In the genomic region with DNA sequence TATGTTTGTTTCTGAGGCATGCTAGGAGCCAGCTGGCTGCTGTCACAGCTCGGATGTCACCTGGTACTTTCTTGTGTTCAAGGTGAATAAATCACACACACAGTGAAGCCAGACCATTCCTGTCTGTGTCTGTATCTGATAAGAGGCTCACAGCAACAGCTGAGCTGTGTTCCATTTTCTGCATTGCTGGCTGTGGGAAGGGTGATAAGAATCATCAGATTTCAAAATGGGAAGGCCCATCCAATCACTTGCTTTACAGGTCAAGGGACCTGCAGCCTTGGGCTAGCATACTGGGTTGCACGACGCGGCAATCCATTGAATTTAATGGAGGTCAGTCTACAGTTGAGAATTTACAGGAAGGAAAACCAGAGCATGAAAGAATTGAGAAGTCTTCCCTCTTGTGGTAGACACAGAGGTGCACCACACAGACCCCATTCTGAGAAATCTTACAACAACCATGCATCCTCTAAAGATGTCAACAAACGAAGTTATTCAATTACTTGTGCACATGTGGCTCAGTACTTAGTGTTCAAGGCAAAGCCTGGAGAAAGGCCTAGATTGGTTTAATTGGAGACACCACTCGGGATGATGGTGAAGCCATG, we compare ENCODE assay signal across 19 mouse cellular contexts.
A peak's percentile ranks its signal among the peaks of the same experiment; 100 is the strongest.
DNase-seq lines count a peak whose midpoint lies in the region; ATAC-seq and TF ChIP-seq lines count a peak whose summit lies in the region.
"Had no signal": no experiment of that assay in that cellular context is flagged by ENCODE, and none has a peak within 500 bp of the region (broad histone marks: within the 10 kb centered on the region; RNA-seq: fewer than 3 reads in every experiment).

No protein-coding gene starts in this region.

- H3K27ac ChIP-seq in heart, adult 2 months = no peak overlapping the region
- no peak overlapping the region for H3K27ac ChIP-seq in lung, embryonic 14.5 days (ENCODE audit: low read depth)
- no peak overlapping the region for H3K27ac ChIP-seq in kidney, embryonic 16.5 days (ENCODE audit: low read length)
- H3K27ac ChIP-seq: heart, embryonic 13.5 days; hindbrain, embryonic 12.5 days; limb, embryonic 12.5 days had no signal

- TF ChIP-seq CTCF in heart, adult 2 months (IDR thresholded peaks at IDR 0.05) = peak; percentile 42
- TF ChIP-seq CTCF in lung, embryonic 14.5 days (IDR thresholded peaks at IDR 0.05; ENCODE audit: low read depth) = peak; percentile 49

- H3K9me3 ChIP-seq in lung, embryonic 14.5 days (ENCODE audit: low read depth, low read length) = no peaks in the 10 kb centered on the region
- H3K9me3 ChIP-seq in kidney, embryonic 16.5 days (ENCODE audit: low read length) = no peaks in the 10 kb centered on the region
- H3K9me3 ChIP-seq: heart, embryonic 13.5 days; hindbrain, embryonic 12.5 days; limb, embryonic 12.5 days; megakaryocyte, embryonic 14.5 days had no signal

- intact Hi-C loops in heart, adult 2 months (cut with DNase I) = no loop called here
- intact Hi-C loops in heart, postnatal 36 days (cut with DNase I) = no loop called here

- H3K27me3 ChIP-seq in heart, adult 2 months (ENCODE audit: control insufficient read depth, insufficient read depth, low read length) = no peaks in the 10 kb centered on the region
- H3K27me3 ChIP-seq in lung, embryonic 14.5 days (ENCODE audit: insufficient read depth, low read length) = no peaks in the 10 kb centered on the region
- H3K27me3 ChIP-seq in kidney, embryonic 16.5 days (ENCODE audit: insufficient read depth, low read length) = no peaks in the 10 kb centered on the region
- H3K27me3 ChIP-seq: hindbrain, embryonic 12.5 days; limb, embryonic 12.5 days had no signal

- no peak overlapping the region for H3K4me3 ChIP-seq in heart, adult 2 months
- H3K4me3 ChIP-seq in lung, embryonic 14.5 days (ENCODE audit: low read depth, low read length) = no peak overlapping the region
- no peak overlapping the region for H3K4me3 ChIP-seq in kidney, embryonic 16.5 days (ENCODE audit: low read length)
- H3K4me3 ChIP-seq: heart, embryonic 13.5 days; hindbrain, embryonic 12.5 days; limb, embryonic 12.5 days; megakaryocyte, embryonic 14.5 days had no signal

- TF ChIP-seq POLR2A in heart, adult 2 months (IDR thresholded peaks at IDR 0.05; ENCODE audit: insufficient read depth, low read depth, low read length) = no peak

- no peak for ATAC-seq in lung, embryonic 14.5 days (ENCODE audit: insufficient read depth)
- ATAC-seq in kidney, embryonic 16.5 days (ENCODE audit: low FRiP score, low TSS enrichment) = peak; percentile 75
- ATAC-seq: activated CD4-positive, CD25-positive, alpha-beta regulatory T cell, adult 4 months; forebrain, embryonic 14.5 days had no signal

- DNase-seq in heart, adult 2 months = no peak
- no peak for DNase-seq in heart, postnatal 36 days
- DNase-seq in lung, embryonic 14.5 days = peak; percentile 45
- DNase-seq in lung, postnatal 10 days = no peak
- DNase-seq in brain, adult 2 months (ENCODE audit: low read depth, low spot score) = peak; percentile 18
- DNase-seq in cerebellum, postnatal 25 days = no peak
- DNase-seq in ovary, postnatal 14 days (ENCODE audit: low spot score) = no peak
- DNase-seq: cerebellum, postnatal 14 days; gastrocnemius, postnatal 14 days; layer of hippocampus, postnatal 36 days; right cerebral cortex, postnatal 4 days; thymus, postnatal 14 days had no signal

- no peak overlapping the region for H3K9ac ChIP-seq in heart, adult 2 months (ENCODE audit: low read depth, low read length)
- no peak overlapping the region for H3K9ac ChIP-seq in lung, embryonic 14.5 days
- H3K9ac ChIP-seq in kidney, embryonic 16.5 days (replicated peaks; ENCODE audit: low read length) = no peak overlapping the region
- H3K9ac ChIP-seq: heart, embryonic 13.5 days; hindbrain, embryonic 12.5 days; limb, embryonic 12.5 days had no signal

- no peak for TF ChIP-seq EP300 in heart, adult 2 months (IDR thresholded peaks at IDR 0.05; ENCODE audit: insufficient read depth, low read depth, low read length)

- WGBS in heart, adult 2 months = 76% methylated on average over 6 of the region's 6 CpGs
- WGBS in lung, embryonic 14.5 days = 58% methylated on average over 6 of the region's 6 CpGs
- whole genome bisulfite sequencing in kidney, embryonic 16.5 days = 31% methylated on average over 6 of the region's 6 CpGs

- H3K36me3 ChIP-seq in heart, adult 2 months (ENCODE audit: control insufficient read depth, insufficient read depth, low read length) = no peaks in the 10 kb centered on the region
- H3K36me3 ChIP-seq in lung, embryonic 14.5 days (ENCODE audit: insufficient read depth) = no peaks in the 10 kb centered on the region
- H3K36me3 ChIP-seq in kidney, embryonic 16.5 days (ENCODE audit: insufficient read depth, low read length) = no peaks in the 10 kb centered on the region
- H3K36me3 ChIP-seq: heart, embryonic 13.5 days; hindbrain, embryonic 12.5 days; limb, embryonic 12.5 days had no signal

- H3K4me1 ChIP-seq in heart, adult 2 months (ENCODE audit: control insufficient read depth, insufficient read depth, low read length) = no peaks in the 10 kb centered on the region
- no peaks in the 10 kb centered on the region for H3K4me1 ChIP-seq in lung, embryonic 14.5 days (ENCODE audit: insufficient read depth)
- 0 out of 2 replicates have a peak, but pooled peaks cover 3% of the 10 kb centered on the region for H3K4me1 ChIP-seq in kidney, embryonic 16.5 days (ENCODE audit: insufficient read depth, low read length)
- H3K4me1 ChIP-seq: hindbrain, embryonic 12.5 days; limb, embryonic 12.5 days; megakaryocyte, embryonic 14.5 days had no signal

- no peaks in the 10 kb centered on the region for H3K79me2 ChIP-seq in heart, adult 2 months (replicated peaks; ENCODE audit: control insufficient read depth, insufficient read depth, low read length)

- H3K4me2 ChIP-seq in lung, embryonic 14.5 days = no peak overlapping the region
- H3K4me2 ChIP-seq in kidney, embryonic 16.5 days (replicated peaks; ENCODE audit: low read depth, low read length) = no peak overlapping the region
- H3K4me2 ChIP-seq: heart, embryonic 13.5 days; hindbrain, embryonic 12.5 days; limb, embryonic 12.5 days had no signal

Comparison
In these comparisons a context has a peak if more than half of its experiments do, and no peak if none do; other contexts are left out.
1. DNase-seq: peak in lung, embryonic 14.5 days (single experiment) and brain, adult 2 months (single experiment); none in heart, adult 2 months (0 of 2), heart, postnatal 36 days (0 of 2), lung, postnatal 10 days (single experiment), cerebellum, postnatal 25 days (0 of 2) and ovary, postnatal 14 days (single experiment).